Mouse (Mus musculus): Measurements from ENCODE around the gene Gna14. TPM values are rescaled to one million over a fixed set of nuclear protein-coding genes. Genes with fewer than 3 reads are reported as not detected.

The Gna14 gene
- polyA plus RNA-seq, 1 experiment, result 3.4 TPM

DNA sequence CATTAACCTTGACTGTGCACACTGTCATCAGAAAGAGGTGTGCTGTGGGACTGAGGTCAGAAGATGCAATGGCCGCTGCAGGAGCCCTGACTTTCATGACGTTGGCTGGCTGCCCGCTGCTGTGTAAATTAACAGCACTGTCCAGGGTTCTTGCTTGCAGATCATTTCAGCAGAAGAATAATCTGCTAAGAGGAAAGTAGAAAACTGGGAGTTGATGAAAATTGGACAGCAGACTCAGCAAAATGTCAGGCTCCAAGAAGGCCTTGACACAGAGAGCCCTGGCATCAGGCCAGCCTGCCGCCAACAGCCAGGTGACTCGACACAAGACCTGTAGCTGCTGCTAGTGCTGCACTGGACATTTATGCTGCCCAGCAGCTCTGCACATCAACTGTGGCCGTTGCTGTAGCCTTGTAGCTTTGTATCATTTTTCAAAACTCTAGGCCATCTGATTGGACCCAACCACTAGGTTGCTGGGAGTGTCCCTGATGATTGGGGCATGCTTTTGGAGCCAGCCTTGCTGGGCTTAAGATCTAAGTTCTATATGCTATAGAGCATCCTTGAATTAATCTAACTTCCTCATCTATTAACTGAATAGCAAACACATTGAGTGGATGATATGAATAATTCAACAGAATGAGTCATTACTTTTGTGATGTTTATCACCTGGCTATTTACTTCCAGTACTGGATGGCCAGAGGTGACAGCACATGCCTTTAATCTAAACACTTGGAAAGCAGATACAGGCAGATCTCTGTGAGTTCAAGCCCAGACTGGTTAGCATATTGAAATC, 12.5 kb downstream of the Gna14 start:
- H3K27ac ChIP-seq (ENCODE audit: control insufficient read depth, insufficient read depth, low read length), result 0 out of 2 replicates have a peak overlapping the region, but pooled peaks have one; percentile 29
- TF ChIP-seq POLR2A (IDR thresholded peaks at IDR 0.05; ENCODE audit: control insufficient read depth, extremely low read depth, insufficient read depth, low read length, poor library complexity) (no peak), CTCF (IDR thresholded peaks at IDR 0.05; ENCODE audit: borderline replicate concordance, control insufficient read depth, extremely low read depth, insufficient read depth, low read length, poor library complexity) (no peak)
- no peaks in the 10 kb centered on the region for H3K36me3 ChIP-seq (ENCODE audit: control insufficient read depth, insufficient read depth, low read length)
- no peak for DNase-seq
- WGBS, result 91% methylated on average over 6 of the region's 6 CpGs
- peaks cover 7% of the 10 kb centered on the region for H3K4me1 ChIP-seq (replicated peaks; ENCODE audit: control insufficient read depth, insufficient read depth, low read length)
- no peaks in the 10 kb centered on the region for H3K27me3 ChIP-seq (ENCODE audit: control insufficient read depth, insufficient read depth, low read length)
- H3K4me3 ChIP-seq (ENCODE audit: control insufficient read depth, insufficient read depth, low read length), result no peak overlapping the region

DNA sequence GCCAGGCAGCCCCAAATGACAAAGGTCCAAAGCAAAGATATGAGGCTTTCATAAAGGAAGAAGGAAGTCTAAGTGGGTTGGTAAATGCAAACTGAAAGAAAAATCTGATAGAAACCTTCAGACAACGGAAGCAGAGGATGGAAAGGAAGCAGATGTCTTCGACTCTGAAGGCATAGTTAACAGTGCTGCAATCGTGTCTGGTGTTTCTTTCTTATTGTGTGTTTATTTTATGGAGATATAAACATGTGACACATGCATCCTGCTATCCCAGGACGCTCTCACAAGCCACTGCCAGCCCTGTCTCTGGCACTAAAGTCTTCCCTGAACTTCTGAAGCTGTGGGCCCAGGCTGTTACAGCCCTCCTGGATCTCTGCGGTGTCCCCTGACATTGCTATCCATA, 13.2 kb downstream of the Gna14 start:
- Histone ChIP-seq H3K4me3 (ENCODE audit: control insufficient read depth, insufficient read depth, low read length) (no peak overlapping the region), H3K4me1 (replicated peaks; ENCODE audit: control insufficient read depth, insufficient read depth, low read length) (peaks cover 7% of the 10 kb centered on the region), H3K27ac (ENCODE audit: control insufficient read depth, insufficient read depth, low read length) (peak overlapping the region; percentile 73), H3K27me3 (ENCODE audit: control insufficient read depth, insufficient read depth, low read length) (no peaks in the 10 kb centered on the region), H3K36me3 (ENCODE audit: control insufficient read depth, insufficient read depth, low read length) (no peaks in the 10 kb centered on the region)
- TF ChIP-seq CTCF (IDR thresholded peaks at IDR 0.05; ENCODE audit: borderline replicate concordance, control insufficient read depth, extremely low read depth, insufficient read depth, low read length, poor library complexity) (no peak), POLR2A (IDR thresholded peaks at IDR 0.05; ENCODE audit: control insufficient read depth, extremely low read depth, insufficient read depth, low read length, poor library complexity) (no peak)
- 19% methylated on average over 5 of the region's 5 CpGs for WGBS
- no peak for DNase-seq

DNA sequence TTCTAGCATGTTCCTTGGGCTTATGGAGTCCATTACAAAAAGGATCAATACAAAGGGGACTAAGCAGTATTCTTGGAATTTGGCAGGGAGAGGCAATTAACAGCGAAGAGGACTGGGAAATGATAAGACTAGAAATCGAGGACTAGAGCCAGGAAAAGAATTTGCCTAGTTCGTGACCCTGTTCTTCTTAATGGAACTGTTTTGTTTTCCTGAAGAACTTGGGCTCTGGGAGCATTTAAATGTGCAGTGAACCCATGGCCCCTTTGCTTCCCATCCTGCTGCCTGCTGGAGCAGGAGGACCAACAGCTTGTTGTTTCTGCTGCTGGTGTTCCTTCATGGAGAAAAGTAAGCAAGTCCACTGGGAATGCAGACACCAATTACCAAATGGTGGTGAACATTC, 15.3 kb downstream of the Gna14 start:
- DNase-seq, result no peak
- H3K4me3 ChIP-seq (ENCODE audit: control insufficient read depth, insufficient read depth, low read length), result no peak overlapping the region
- no peak overlapping the region for H3K27ac ChIP-seq (ENCODE audit: control insufficient read depth, insufficient read depth, low read length)

DNA sequence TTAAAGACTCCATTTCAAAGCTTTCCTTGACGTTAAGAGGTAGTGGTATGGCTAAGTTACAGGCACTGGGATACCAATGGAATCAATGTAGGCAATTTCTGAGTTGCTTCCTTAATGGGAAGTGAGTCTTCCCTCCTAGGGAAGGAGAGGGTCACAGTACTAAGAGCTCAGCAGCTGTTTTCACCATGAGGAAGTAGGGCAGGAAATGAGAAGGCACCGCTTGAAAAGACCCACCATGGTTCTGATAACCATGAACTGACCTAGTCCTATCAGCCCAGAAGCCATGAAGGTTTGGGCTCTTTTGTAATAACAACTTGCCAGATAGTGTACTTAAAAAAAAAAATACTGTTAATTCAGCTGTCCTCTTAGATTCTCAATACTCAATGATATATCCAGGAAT, 20.6 kb downstream of the Gna14 start:
- 9% methylated on average over 2 of the region's 2 CpGs for WGBS
- TF ChIP-seq CTCF (IDR thresholded peaks at IDR 0.05; ENCODE audit: borderline replicate concordance, control insufficient read depth, extremely low read depth, insufficient read depth, low read length, poor library complexity), result no peak
- no peak for TF ChIP-seq POLR2A (IDR thresholded peaks at IDR 0.05; ENCODE audit: control insufficient read depth, extremely low read depth, insufficient read depth, low read length, poor library complexity)

More for the DNA sequence above, 15.3 kb downstream of the Gna14 start:
- no peak for TF ChIP-seq POLR2A (IDR thresholded peaks at IDR 0.05; ENCODE audit: control insufficient read depth, extremely low read depth, insufficient read depth, low read length, poor library complexity)
- TF ChIP-seq CTCF (IDR thresholded peaks at IDR 0.05; ENCODE audit: borderline replicate concordance, control insufficient read depth, extremely low read depth, insufficient read depth, low read length, poor library complexity), result no peak
- 92% methylated on average over 3 of the region's 3 CpGs for WGBS
- no peaks in the 10 kb centered on the region for H3K27me3 ChIP-seq (ENCODE audit: control insufficient read depth, insufficient read depth, low read length)
- H3K4me1 ChIP-seq (replicated peaks; ENCODE audit: control insufficient read depth, insufficient read depth, low read length), result peaks cover 7% of the 10 kb centered on the region
- H3K36me3 ChIP-seq (ENCODE audit: control insufficient read depth, insufficient read depth, low read length), result no peaks in the 10 kb centered on the region

DNA sequence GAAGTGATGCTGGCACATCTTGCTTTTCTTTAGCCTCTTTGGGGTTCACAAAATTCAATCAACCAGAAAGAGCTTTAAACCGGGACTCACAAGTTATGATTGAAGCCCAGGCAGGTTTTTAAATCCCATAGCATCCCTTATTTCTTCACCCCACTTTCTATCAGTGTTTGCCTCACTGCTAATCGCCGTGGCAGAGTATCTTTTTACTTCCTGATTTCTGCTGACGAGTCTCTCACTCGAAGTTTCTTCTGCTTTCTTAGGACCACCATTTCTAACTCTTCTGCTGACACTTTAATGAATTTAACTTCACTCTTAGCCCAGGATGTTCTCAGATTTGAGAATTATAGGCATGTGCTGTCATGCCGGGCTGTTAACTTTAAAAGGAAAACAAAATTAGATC, 21.6 kb downstream of the Gna14 start:
- no peaks in the 10 kb centered on the region for H3K27me3 ChIP-seq (ENCODE audit: control insufficient read depth, insufficient read depth, low read length)
- TF ChIP-seq CTCF (IDR thresholded peaks at IDR 0.05; ENCODE audit: borderline replicate concordance, control insufficient read depth, extremely low read depth, insufficient read depth, low read length, poor library complexity), result no peak
- no peak for TF ChIP-seq POLR2A (IDR thresholded peaks at IDR 0.05; ENCODE audit: control insufficient read depth, extremely low read depth, insufficient read depth, low read length, poor library complexity)
- no peaks in the 10 kb centered on the region for H3K36me3 ChIP-seq (ENCODE audit: control insufficient read depth, insufficient read depth, low read length)
- no peak overlapping the region for H3K27ac ChIP-seq (ENCODE audit: control insufficient read depth, insufficient read depth, low read length)
- no peak overlapping the region for H3K4me3 ChIP-seq (ENCODE audit: control insufficient read depth, insufficient read depth, low read length)
- H3K4me1 ChIP-seq (replicated peaks; ENCODE audit: control insufficient read depth, insufficient read depth, low read length), result no peaks in the 10 kb centered on the region
- DNase-seq, result no peak
- WGBS, result 39% methylated on average over 6 of the region's 6 CpGs

More for the DNA sequence above, 20.6 kb downstream of the Gna14 start:
- no peak overlapping the region for H3K27ac ChIP-seq (ENCODE audit: control insufficient read depth, insufficient read depth, low read length)
- no peak overlapping the region for H3K4me3 ChIP-seq (ENCODE audit: control insufficient read depth, insufficient read depth, low read length)
- no peaks in the 10 kb centered on the region for H3K36me3 ChIP-seq (ENCODE audit: control insufficient read depth, insufficient read depth, low read length)
- DNase-seq, result no peak
- no peaks in the 10 kb centered on the region for H3K27me3 ChIP-seq (ENCODE audit: control insufficient read depth, insufficient read depth, low read length)
- H3K4me1 ChIP-seq (replicated peaks; ENCODE audit: control insufficient read depth, insufficient read depth, low read length), result no peaks in the 10 kb centered on the region

DNA sequence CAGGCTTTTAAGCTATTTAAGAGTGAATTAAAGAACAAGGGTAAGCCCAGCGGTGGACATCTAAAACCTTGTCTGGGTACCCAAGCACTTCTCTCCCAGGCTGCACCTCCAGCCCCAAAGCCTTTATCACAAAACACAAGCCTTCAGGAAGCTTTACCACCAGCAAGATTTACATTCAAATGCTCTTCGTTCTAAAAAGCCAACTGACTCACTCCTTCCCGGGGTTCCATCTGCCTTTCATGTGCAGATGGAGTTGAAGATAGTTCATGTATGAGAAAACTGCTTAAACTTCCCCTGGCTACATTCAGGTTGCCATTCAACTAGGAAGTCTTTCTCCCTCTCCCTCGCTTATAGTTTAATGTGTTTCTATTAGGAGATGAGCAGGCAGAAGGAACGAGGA, 23.8 kb downstream of the Gna14 start:
- Histone ChIP-seq H3K27me3 (ENCODE audit: control insufficient read depth, insufficient read depth, low read length) (no peaks in the 10 kb centered on the region), H3K36me3 (ENCODE audit: control insufficient read depth, insufficient read depth, low read length) (no peaks in the 10 kb centered on the region), H3K27ac (ENCODE audit: control insufficient read depth, insufficient read depth, low read length) (no peak overlapping the region), H3K4me1 (replicated peaks; ENCODE audit: control insufficient read depth, insufficient read depth, low read length) (no peaks in the 10 kb centered on the region), H3K4me3 (ENCODE audit: control insufficient read depth, insufficient read depth, low read length) (no peak overlapping the region)
- TF ChIP-seq CTCF (IDR thresholded peaks at IDR 0.05; ENCODE audit: borderline replicate concordance, control insufficient read depth, extremely low read depth, insufficient read depth, low read length, poor library complexity), result no peak
- TF ChIP-seq POLR2A (IDR thresholded peaks at IDR 0.05; ENCODE audit: control insufficient read depth, extremely low read depth, insufficient read depth, low read length, poor library complexity), result no peak
- DNase-seq, result no peak
- 72% methylated on average over 5 of the region's 5 CpGs for WGBS
